Mouse (Mus musculus) small intestine, adult 2 months (tissue): ENCODE measurements at regions not wholly inside any gene's neighbourhood (a gene's known extent, or its start where the extent isn't known, plus 50 kb on each side); places are given as distances from the start of the nearest gene placed in this dataset.

Source experiments
- CTCF ChIP-seq: fragments of 200-500 bp; IDR thresholded peaks from 2 replicates; pipeline ENCODE4 v1.5.1; 2012; ENCODE audit warnings: low read depth, mild to moderate bottlenecking, control low read depth, inconsistent platforms, low read length, moderate library complexity, mixed read lengths; ENCODE audit not compliant: insufficient replicate concordance, insufficient read length; ENCODE audit errors: extremely low read depth
- POLR2A ChIP-seq: fragments of 200-500 bp; IDR thresholded peaks from 2 replicates; pipeline ENCODE4 v1.6.1; 2012; ENCODE audit warnings: low read depth, mild to moderate bottlenecking, control low read depth, inconsistent platforms, low read length, moderate library complexity

GRCm38 (mm10) chr2:28326056-28326455, 120.5 kb upstream of the Ppp1r26 start:
- no peak for TF ChIP-seq CTCF
- no peak for TF ChIP-seq POLR2A
